Mouse (Mus musculus) cerebellum, postnatal 4 days (tissue): ENCODE measurements around the gene Cspg4.
A peak's percentile ranks its signal among the peaks of the same experiment; 100 is the strongest.
"Not testable (repeated sequence)": the region's sequence is repeated elsewhere in the genome, so short reads cannot be mapped to it uniquely, and the experiment has no call there.

ENCODE experiments used
- DNase-seq, 2 experiments: peaks; one replicate each; pipeline ENCODE4 v3.0.0; 2022; ENCODE audit warnings: low spot score in 2 of 2, mixed read lengths in 1 of 2

The Cspg4 gene

DNA sequence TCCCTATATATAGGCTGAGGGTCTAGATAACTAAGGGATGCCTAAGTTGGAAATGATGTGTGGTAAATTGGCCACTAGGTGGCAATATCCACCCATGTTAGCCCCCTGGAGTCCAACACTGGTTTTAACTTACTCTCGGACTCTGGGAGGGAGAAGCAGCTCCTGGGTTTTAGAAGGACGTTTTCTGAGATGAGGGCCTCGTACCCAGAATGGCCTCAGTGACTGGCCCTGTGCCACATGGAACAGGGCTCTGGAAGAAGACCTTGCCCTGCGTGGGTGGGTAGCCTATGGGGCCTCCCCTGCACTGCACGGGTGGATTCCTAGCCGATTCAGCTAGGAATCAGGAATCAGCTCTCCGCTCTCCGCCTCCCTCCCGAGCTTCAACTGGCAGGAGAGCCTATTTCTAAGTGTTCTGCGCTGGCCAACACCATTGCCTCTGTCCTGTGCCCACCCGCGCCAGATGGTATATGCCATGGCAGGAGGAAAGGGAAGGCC, 26.7 kb downstream of the Cspg4 start:
- peak in 1 of 2 experiments; percentile 64 for DNase-seq

GRCm38 (mm10) chr9:56892111-56892510, 27.3 kb downstream of the Cspg4 start:
- DNase-seq = no peak

DNA sequence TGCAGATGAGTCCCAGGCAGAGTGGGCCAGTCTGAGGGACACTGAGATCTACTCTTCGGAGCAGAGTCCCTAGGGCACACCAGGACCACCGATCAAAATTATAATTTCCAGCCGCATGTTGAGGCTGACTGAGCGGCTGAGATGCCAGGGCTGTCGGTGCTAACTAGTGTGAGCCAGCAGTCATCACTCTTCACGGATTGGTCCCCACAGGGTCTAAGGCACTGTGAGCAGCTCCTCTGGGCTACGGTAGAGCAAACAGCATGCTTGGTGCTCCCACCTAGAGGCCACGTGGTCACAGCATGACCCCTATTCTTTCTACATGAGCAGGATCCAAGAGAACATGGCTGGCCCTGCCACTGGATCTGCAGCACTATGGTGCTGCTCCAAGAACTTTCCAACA, 28.5 kb downstream of the Cspg4 start:
- no peak for DNase-seq

DNA sequence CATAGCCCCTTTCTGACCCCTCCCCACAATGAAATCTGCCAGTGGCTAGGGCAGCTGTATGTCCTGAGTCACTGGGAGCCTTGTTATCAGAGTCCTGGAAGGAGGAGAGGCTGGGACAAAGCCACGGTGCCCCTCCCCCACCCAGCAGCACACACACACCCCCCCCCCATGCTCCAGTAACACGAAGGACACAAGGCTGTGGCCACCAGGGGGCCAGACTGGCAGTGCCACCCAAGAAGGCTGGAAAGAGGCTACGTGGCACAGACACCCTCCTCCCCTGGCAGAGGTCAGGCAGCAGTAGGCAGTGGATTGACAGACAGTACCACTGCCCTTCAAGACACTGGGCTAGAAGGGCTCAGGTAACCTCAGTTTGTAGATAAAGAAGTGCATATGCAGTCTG, 29.2 kb downstream of the Cspg4 start:
- DNase-seq = no peak

- DNase-seq = no peak
These were observed 31.9 kb downstream of the Cspg4 start for GRCm38 (mm10) chr9:56896779-56897178.

DNA sequence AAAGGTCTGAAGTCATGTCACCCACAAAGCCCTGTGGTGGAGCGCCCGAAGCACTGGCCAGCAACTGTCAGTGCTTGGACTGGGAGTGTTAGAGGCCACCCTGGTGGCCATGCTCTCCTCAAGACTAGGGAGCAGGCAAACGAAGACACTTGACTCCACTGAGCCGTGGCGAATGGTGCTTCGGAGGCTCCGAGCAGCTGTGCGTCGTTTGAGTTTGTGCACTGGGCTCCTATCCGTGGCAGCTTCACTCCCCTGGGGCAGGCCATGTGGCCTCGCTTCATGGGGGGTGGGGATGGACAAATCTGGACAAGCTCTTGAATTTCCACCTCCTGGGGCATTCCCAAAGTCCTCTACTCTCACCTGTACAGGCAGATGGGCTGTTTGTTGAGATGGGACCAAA, 34.6 kb downstream of the Cspg4 start:
- no peak for DNase-seq

- DNase-seq = no peak
These were observed 35.2 kb downstream of the Cspg4 start for GRCm38 (mm10) chr9:56900060-56900459.

DNA sequence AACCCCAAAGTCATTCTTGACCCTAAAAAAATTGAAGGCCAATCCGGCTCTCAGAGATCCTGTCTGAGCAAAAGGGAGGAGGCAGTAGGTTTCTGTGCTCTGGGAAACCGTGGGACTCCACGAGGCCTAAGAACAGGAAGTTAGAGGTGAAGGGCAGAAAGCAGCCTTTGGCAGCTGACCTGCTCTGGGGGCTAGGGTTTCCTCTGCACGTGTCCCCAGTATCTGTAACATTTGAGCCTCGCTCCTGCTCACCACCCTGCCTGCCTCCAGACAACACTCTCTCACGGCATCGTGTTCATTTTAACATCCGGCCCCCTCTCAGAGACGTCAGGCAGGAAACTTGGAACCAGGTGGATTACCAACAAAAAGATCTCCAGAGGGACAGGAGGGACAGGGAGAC, 35.7 kb downstream of the Cspg4 start:
- DNase-seq = no peak

GRCm38 (mm10) chr9:56901187-56901586, 36.4 kb downstream of the Cspg4 start:
- no peak for DNase-seq

- DNase-seq = no peak
These were observed 38.8 kb downstream of the Cspg4 start for GRCm38 (mm10) chr9:56903662-56904061.

DNA sequence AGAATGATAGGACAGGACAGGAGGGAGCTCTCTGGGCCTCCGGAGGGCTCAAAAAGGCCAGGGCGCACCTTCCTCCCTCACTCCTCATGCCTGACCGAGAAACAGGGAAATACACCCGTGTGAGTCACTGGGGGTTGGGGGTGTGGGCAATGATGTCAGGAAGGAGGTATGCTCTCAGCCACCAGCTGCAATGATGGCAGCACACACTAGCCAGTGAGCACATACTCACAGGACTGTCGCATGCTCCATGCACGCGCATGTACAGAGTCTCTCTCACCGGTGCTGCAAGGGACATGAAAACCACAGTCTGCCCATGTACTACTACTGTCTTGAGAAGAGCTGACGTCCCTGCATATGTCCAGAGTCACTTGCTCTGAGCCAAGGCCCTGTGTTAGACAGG, 42.7 kb downstream of the Cspg4 start:
- DNase-seq = no peak

- not testable (repeated sequence) for DNase-seq
These were observed 45.2 kb downstream of the Cspg4 start for GRCm38 (mm10) chr9:56909991-56910390.

- no peak for DNase-seq
These were observed 46.2 kb downstream of the Cspg4 start for GRCm38 (mm10) chr9:56911017-56911416.

DNA sequence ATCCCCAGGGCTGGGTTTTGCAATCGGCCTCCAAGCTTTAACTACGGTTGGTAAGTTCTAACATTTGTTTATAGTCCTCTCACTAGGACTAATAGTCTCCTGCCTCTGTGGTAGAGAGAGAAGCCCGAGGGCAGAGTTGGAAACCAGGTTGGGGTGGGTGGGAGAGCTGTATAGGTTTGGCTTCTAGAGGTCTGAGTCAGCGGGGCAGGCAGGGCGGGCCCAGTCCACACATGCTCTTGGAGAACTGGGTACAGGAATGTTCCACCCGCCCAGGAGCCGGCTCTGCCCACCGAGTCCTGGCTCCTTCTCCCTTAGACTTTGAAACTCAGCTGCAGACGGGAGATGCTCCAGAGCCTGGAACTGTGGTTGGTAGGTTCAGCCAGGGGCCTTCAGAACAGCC, 49.2 kb downstream of the Cspg4 start:
- DNase-seq = no peak

DNA sequence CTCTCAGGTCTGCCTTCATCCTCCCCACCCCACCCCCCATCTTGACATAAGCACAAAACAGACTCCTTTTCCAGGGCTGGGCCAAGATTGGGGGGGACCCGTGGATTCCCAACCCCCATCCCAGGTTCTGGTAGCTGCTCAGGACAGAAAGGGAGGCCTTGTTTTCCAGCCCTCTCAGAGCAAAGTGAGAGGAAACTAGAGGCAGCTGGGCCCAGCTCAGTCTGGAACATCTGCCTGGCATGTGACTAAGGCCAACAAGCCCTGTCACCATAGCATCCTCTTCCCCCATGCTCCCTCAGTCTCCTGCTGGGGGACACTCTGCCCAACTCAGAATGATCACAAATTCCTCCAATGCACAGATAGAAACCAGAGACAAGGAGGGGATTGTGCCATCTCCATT, 50.3 kb downstream of the Cspg4 start:
- DNase-seq = no peak

DNA sequence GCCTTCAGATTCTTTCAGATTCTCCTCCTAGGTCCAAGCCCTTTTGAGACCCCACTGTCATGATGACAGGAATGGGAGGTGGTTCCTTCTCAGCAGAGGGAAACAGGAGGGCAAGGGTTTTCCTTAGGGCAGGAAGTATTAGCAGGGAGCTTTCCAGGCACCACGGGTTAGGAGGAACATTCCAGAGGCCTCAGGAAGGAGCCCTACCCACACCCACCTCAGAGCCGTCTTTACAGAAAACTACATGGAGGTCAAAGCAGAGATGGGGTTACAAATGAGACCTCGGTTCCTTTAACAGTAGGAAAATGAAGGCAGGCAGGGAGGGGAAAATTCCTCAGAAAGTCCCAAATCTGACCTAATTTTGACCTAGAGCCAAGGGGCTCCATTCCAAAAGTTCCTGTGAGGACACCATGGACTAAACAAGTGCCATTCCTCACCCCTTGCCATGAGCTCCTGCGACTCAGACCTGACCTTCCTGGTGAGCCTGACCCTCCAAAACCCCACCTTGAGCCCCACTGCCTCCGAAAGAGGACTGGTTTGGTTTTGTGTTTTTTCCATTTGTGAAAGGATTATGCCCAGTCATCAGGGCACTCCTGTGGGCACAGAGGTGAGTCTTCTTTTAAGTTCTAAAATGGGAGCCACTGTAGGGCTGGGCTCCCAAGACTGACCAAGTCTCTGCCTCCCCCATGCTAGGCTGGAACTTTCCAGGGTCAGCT, 51.0 kb downstream of the Cspg4 start:
- no peak for DNase-seq

- no peak for DNase-seq
These were observed 52.3 kb downstream of the Cspg4 start for GRCm38 (mm10) chr9:56917131-56917530.

GRCm38 (mm10) chr9:56918466-56918865, 53.6 kb downstream of the Cspg4 start:
- no peak for DNase-seq

DNA sequence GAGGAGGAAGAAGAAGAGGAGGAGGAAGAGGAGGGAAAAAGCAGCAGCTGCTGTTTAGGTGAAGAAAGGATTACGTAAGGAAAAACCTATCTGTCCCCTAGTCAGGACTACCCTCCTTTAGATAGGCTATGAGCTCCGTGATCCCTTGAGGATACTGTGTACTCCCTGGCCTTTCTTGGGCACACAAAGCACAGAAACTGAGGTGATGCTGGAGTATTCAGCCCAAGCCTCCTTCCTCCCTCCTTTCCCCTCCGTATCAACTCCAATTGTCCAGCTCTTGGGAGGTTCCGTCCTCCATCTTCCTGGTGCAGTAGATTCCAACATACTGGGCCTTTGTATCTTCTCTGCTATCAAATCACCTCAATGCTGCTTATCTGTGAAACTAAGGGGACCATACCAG, 57.9 kb downstream of the Cspg4 start:
- DNase-seq = no peak

- DNase-seq = no peak
These were observed 59.2 kb downstream of the Cspg4 start for GRCm38 (mm10) chr9:56923841-56924650.

- peak in 1 of 2 experiments; percentile 59 for DNase-seq
These were observed 59.8 kb downstream of the Cspg4 start for GRCm38 (mm10) chr9:56924651-56925027.

DNA sequence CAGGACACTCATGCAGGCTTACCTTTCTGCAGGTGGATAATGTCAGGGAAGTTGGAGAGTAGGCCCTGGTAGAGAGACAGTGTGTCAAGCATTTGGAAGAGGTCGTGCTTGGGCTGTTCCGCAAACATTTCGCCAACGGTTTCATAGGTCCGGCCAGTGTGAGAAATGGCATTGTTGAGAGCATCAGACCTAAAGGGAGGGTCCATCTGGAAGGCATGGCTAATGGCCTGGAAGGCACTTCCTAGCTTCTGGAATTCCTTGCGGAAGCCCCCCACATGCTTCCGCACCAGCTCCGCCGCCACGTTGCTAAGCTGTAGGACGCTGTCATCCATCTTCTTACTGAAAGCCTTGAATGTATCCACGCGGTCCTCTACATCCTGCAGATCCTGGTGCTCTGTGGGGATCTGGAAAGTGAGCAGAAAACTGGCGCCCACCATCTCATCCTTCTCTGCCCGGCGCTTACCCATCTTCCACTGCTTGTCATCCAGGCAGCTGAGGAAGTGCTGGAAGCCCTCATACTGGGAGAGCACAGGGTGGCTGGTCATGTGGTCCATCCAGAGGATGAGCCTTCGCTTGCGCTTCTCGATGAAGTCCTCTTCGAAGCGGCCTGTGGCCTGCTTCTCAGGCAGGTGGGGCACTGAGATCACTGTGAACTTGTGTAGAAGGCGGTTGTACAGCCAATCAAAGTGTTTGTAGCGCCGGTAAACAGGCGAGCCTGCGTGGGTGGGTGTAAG, 60.6 kb downstream of the Cspg4 start:
- DNase-seq = no peak

DNA sequence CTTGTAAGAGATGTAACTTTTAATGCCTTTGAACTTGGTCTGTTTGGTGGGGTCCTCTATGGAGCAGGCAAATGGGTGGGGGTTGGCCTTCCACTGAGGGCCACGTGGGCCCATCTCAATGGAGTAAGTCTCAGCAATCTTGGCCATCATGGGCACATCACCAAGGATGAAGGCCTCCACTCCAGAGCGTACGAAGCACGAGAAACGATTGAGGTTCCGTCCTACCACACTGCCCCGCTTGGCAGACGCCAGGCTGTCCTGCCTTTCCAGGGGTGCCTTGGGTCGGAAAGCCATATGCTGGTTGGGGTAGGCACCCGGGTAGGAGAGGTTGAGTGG, 61.2 kb downstream of the Cspg4 start:
- no peak for DNase-seq
